Mouse (Mus musculus) heart, embryonic 15.5 days (tissue): ENCODE results near the gene Zhx3. TPM values are rescaled to one million over a fixed set of nuclear protein-coding genes. Genes with fewer than 3 reads are reported as not detected.

Source experiments
- ATAC-seq: fragments of 200-750 bp; cut with Nextera tagmentation; replicated peaks from 2 replicates; pipeline ENCODE4 v1.8.0; 2017; ENCODE audit warnings: low read depth, moderate TSS enrichment; ENCODE audit not compliant: insufficient number of reproducible peaks, insufficient read depth, low FRiP score
- H3K27ac ChIP-seq: fragments of 300-500 bp; sonication (generic); 2 replicates; pipeline ENCODE4 v1.5.1; 2015; ENCODE audit warnings: mild to moderate bottlenecking, inconsistent platforms
- H3K27me3 ChIP-seq: fragments of 300-500 bp; sonication (generic); 2 replicates; pipeline ENCODE4 v1.6.1; 2015; ENCODE audit warnings: inconsistent platforms
- H3K36me3 ChIP-seq: fragments of 300-500 bp; sonication (generic); 2 replicates; pipeline ENCODE4 v1.6.1; 2015; ENCODE audit warnings: mild to moderate bottlenecking, inconsistent platforms
- H3K4me1 ChIP-seq: fragments of 300-500 bp; sonication (generic); replicated peaks from 2 replicates; pipeline ENCODE4 v1.6.1; 2015; ENCODE audit warnings: inconsistent platforms
- H3K4me2 ChIP-seq: fragments of 300-500 bp; sonication (generic); 2 replicates; pipeline ENCODE4 v1.6.1; 2015; ENCODE audit warnings: inconsistent platforms, mild to moderate bottlenecking, moderate library complexity
- H3K4me3 ChIP-seq: fragments of 300-500 bp; sonication (generic); 2 replicates; pipeline ENCODE4 v1.5.1; 2015; ENCODE audit warnings: mild to moderate bottlenecking, inconsistent platforms
- H3K9ac ChIP-seq: fragments of 300-500 bp; sonication (generic); 2 replicates; pipeline ENCODE4 v1.6.1; 2015; ENCODE audit warnings: mild to moderate bottlenecking, inconsistent platforms
- H3K9me3 ChIP-seq: fragments of 300-500 bp; sonication (generic); replicated peaks from 2 replicates; pipeline ENCODE4 v1.6.1; 2016; ENCODE audit warnings: inconsistent platforms
- WGBS: fragments of 180-500 bp; shearing (Covaris S2); methylation state at CpG from one replicate; pipeline ENCODE4 v1.1.7; 2015; ENCODE audit warnings: mixed read lengths; 5-methylcytosine and 5-hydroxymethylcytosine counted together
- polyA plus RNA-seq: library from polyadenylated mRNA; unstranded; fragments of >200 nt; fragmentation: Nextera tagmentation; extraction: Ambion mirVana; gene quantifications from 2 replicates; pipeline ENCODE4 v1.2.1, GENCODE M21; 2015

Zhx3 gene
- polyA plus RNA-seq, 1 experiment from 2014 or later = 5.9 TPM

GRCm38 (mm10) chr2:160798206-160798605 is 74.6 kb downstream of the Zhx3 start:
- H3K4me2 ChIP-seq = no peak overlapping the region
- H3K9ac ChIP-seq = no peak overlapping the region
- ATAC-seq = no peak
- WGBS = 91% methylated on average over 1 of the region's 1 CpGs
- H3K27ac ChIP-seq = no peak overlapping the region
- H3K4me1 ChIP-seq = no peaks in the 10 kb centered on the region
- H3K36me3 ChIP-seq = no peaks in the 10 kb centered on the region
- no peak overlapping the region for H3K4me3 ChIP-seq
- no peaks in the 10 kb centered on the region for H3K27me3 ChIP-seq
- H3K9me3 ChIP-seq = no peaks in the 10 kb centered on the region

GRCm38 (mm10) chr2:160796973-160797372 is 75.8 kb downstream of the Zhx3 start:
- 55% methylated on average over 2 of the region's 2 CpGs for WGBS
- no peak overlapping the region for H3K4me2 ChIP-seq
- no peak overlapping the region for H3K9ac ChIP-seq
- no peaks in the 10 kb centered on the region for H3K4me1 ChIP-seq
- no peak overlapping the region for H3K27ac ChIP-seq
- no peaks in the 10 kb centered on the region for H3K27me3 ChIP-seq
- H3K36me3 ChIP-seq = no peaks in the 10 kb centered on the region
- no peak for ATAC-seq
- no peaks in the 10 kb centered on the region for H3K9me3 ChIP-seq
- no peak overlapping the region for H3K4me3 ChIP-seq

- H3K4me2 ChIP-seq = no peak overlapping the region
- H3K9ac ChIP-seq = no peak overlapping the region
- H3K4me3 ChIP-seq = no peak overlapping the region
- no peaks in the 10 kb centered on the region for H3K27me3 ChIP-seq
- H3K9me3 ChIP-seq = no peaks in the 10 kb centered on the region
- H3K4me1 ChIP-seq = no peaks in the 10 kb centered on the region
- 77% methylated on average over 2 of the region's 2 CpGs for WGBS
- no peaks in the 10 kb centered on the region for H3K36me3 ChIP-seq
- no peak overlapping the region for H3K27ac ChIP-seq
- ATAC-seq = no peak
These were observed 79.7 kb downstream of the Zhx3 start for GRCm38 (mm10) chr2:160793117-160793516.

GRCm38 (mm10) chr2:160789741-160790140 is 83.1 kb downstream of the Zhx3 start:
- H3K4me2 ChIP-seq = no peak overlapping the region
- H3K27ac ChIP-seq = no peak overlapping the region
- no peak overlapping the region for H3K4me3 ChIP-seq
- no peak overlapping the region for H3K9ac ChIP-seq
- H3K36me3 ChIP-seq = no peaks in the 10 kb centered on the region
- H3K4me1 ChIP-seq = peaks cover 7% of the 10 kb centered on the region
- no peaks in the 10 kb centered on the region for H3K27me3 ChIP-seq
- no peak for ATAC-seq
- H3K9me3 ChIP-seq = no peaks in the 10 kb centered on the region

GRCm38 (mm10) chr2:160789046-160789445 is 83.8 kb downstream of the Zhx3 start:
- Histone ChIP-seq H3K27ac (no peak overlapping the region), H3K4me1 (peaks cover 11% of the 10 kb centered on the region), H3K4me3 (no peak overlapping the region), H3K36me3 (no peaks in the 10 kb centered on the region), H3K27me3 (no peaks in the 10 kb centered on the region), H3K9ac (no peak overlapping the region), H3K4me2 (no peak overlapping the region), H3K9me3 (no peaks in the 10 kb centered on the region)
- 65% methylated on average over 1 of the region's 1 CpGs for WGBS
- ATAC-seq = no peak

- H3K4me3 ChIP-seq = no peak overlapping the region
- H3K9ac ChIP-seq = no peak overlapping the region
- H3K4me1 ChIP-seq = peaks cover 11% of the 10 kb centered on the region
- WGBS = 80% methylated on average over 1 of the region's 1 CpGs
- H3K4me2 ChIP-seq = no peak overlapping the region
- no peaks in the 10 kb centered on the region for H3K27me3 ChIP-seq
- H3K27ac ChIP-seq = no peak overlapping the region
- H3K36me3 ChIP-seq = 0 out of 2 replicates have a peak, but pooled peaks cover 2% of the 10 kb centered on the region
- ATAC-seq = no peak
- H3K9me3 ChIP-seq = no peaks in the 10 kb centered on the region
These were observed 86.5 kb downstream of the Zhx3 start for GRCm38 (mm10) chr2:160786333-160786732.

GRCm38 (mm10) chr2:160780834-160781219 is 92.0 kb downstream of the Zhx3 start:
- Histone ChIP-seq H3K9ac (no peak overlapping the region), H3K9me3 (no peaks in the 10 kb centered on the region), H3K27ac (no peak overlapping the region), H3K36me3 (peaks cover 13% of the 10 kb centered on the region; the same call in 1 of the 2 replicates), H3K4me3 (no peak overlapping the region), H3K27me3 (no peaks in the 10 kb centered on the region), H3K4me1 (peaks cover 8% of the 10 kb centered on the region; the same call in 1 of the 2 replicates), H3K4me2 (no peak overlapping the region)
- 88% methylated on average over 2 of the region's 2 CpGs for WGBS
- ATAC-seq = no peak

GRCm38 (mm10) chr2:160780154-160780833 is 92.5 kb downstream of the Zhx3 start:
- 86% methylated on average over 13 of the region's 13 CpGs for WGBS
- peaks cover 6% of the 10 kb centered on the region; the same call in 1 of the 2 replicates for H3K4me1 ChIP-seq
- ATAC-seq = no peak
- H3K27ac ChIP-seq = no peak overlapping the region
- no peak overlapping the region for H3K9ac ChIP-seq
- no peaks in the 10 kb centered on the region for H3K9me3 ChIP-seq
- peaks cover 13% of the 10 kb centered on the region; the same call in 1 of the 2 replicates for H3K36me3 ChIP-seq
- H3K27me3 ChIP-seq = no peaks in the 10 kb centered on the region
- H3K4me2 ChIP-seq = no peak overlapping the region
- H3K4me3 ChIP-seq = no peak overlapping the region

- peaks cover 13% of the 10 kb centered on the region; the same call in 1 of the 2 replicates for H3K36me3 ChIP-seq
- no peak overlapping the region for H3K27ac ChIP-seq
- no peaks in the 10 kb centered on the region for H3K27me3 ChIP-seq
- no peaks in the 10 kb centered on the region for H3K9me3 ChIP-seq
- no peak overlapping the region for H3K4me2 ChIP-seq
- H3K4me1 ChIP-seq = no peaks in the 10 kb centered on the region
- no peak for ATAC-seq
- no peak overlapping the region for H3K9ac ChIP-seq
- no peak overlapping the region for H3K4me3 ChIP-seq
- 76% methylated on average over 2 of the region's 2 CpGs for WGBS
These were observed 94.8 kb downstream of the Zhx3 start for GRCm38 (mm10) chr2:160778034-160778433.

- Histone ChIP-seq H3K36me3 (no peaks in the 10 kb centered on the region), H3K27me3 (no peaks in the 10 kb centered on the region), H3K9me3 (no peaks in the 10 kb centered on the region), H3K4me3 (no peak overlapping the region), H3K9ac (no peak overlapping the region), H3K27ac (no peak overlapping the region), H3K4me2 (no peak overlapping the region), H3K4me1 (no peaks in the 10 kb centered on the region)
- ATAC-seq = 0 out of 2 replicates have a peak, but pooled peaks have one; percentile 22
- 71% methylated on average over 8 of the region's 8 CpGs for WGBS
These were observed 101.2 kb downstream of the Zhx3 start for GRCm38 (mm10) chr2:160771325-160772276.

GRCm38 (mm10) chr2:160770871-160771270 is 101.9 kb downstream of the Zhx3 start:
- Histone ChIP-seq H3K4me1 (0 out of 2 replicates have a peak, but pooled peaks cover 4% of the 10 kb centered on the region), H3K4me2 (no peak overlapping the region), H3K4me3 (no peak overlapping the region), H3K36me3 (no peaks in the 10 kb centered on the region), H3K9ac (no peak overlapping the region), H3K27ac (no peak overlapping the region), H3K27me3 (no peaks in the 10 kb centered on the region), H3K9me3 (no peaks in the 10 kb centered on the region)
- 85% methylated on average over 1 of the region's 1 CpGs for WGBS
- ATAC-seq = no peak
